Mouse (Mus musculus) E14TG2a.4 (cell line): ENCODE results near the gene Prkce.

Experiments
- CTCF ChIP-seq: conservative IDR thresholded peaks from 2 replicates; pipeline ENCODE4 v1.5.1; 2014; ENCODE audit warnings: low read length
- NANOG ChIP-seq: IDR thresholded peaks from 2 replicates; pipeline ENCODE4 v1.6.1; 2014; ENCODE audit warnings: borderline replicate concordance, low read length, mixed read lengths

DNA sequence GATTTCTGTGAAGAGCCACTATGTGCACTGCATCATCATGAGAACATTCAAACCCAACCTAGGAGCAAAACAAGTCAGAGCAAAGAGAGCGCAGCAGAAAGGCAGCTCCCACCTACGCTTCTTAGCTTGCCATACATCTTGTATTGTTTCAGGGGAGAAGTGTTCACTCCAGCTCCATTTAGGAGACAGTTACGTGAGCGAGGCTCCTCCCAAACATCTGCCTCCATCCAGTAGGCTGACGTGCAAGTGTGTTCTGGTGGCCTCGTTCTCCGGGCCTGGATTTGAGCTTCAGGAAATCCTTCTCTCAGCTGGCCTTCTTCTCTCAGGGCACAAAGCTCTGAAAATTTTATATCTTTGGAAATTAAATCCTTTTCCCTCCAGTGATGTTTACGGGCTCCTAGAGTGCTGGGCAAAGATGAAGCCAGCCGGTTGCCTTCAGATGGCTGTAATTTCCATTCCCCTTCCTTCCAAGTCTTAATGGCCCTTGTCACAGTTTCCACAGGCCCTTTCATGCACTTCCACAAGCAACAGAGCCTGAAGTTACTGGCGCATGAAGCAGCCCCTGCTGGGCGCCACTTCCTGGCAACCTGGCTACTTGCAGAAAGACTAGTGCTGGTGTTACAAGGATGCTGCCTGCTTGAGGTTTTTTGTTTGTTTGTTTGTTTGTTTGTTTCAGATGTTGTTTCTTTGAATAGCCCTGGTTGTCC lies 237.4 kb downstream of the Prkce start:
- no peak for TF ChIP-seq CTCF
- TF ChIP-seq NANOG: no peak
